Mouse (Mus musculus): Measurements from ENCODE around the gene Dffb.

DNA sequence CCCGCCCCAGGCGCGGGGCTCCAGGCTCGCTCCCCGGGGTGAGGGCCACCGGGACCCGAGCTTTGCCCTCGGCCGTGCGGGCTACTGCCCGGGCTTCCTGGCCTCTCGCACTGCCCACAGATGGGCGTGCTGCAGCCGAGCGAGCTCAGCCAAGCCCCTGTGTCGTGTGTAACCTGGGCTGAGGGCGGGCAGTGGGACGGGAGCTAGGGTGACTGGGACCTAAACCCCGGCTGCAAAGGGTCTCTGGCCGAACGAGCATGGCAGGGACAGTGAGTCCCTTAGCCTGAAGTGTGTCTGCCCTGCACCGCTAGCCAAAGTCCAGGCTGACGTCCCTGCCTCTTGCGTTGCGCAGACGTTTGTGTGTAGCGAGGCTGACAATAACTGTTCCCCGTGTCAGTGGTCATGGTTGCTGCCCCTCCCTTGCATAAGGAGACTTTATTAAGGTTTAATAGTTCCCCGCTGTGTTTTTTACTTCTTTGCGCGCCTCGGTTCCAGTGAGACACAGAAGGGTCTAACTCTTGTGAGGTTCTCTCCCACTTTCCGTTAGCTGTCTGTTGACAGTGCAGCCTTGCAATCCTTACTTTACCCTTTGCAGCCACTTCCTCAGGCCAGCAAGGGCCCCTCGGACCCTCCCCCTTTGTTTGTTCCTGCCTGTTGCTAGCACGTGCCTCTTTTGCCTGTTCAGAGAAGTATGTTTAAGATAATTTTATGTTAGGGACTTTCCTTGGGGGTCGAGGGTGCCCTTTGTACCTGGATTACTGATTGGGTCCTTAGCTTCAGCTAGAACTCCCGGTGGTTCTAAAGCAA is 17.3 kb downstream of the Dffb start:
- TF ChIP-seq CTCF (IDR thresholded peaks at IDR 0.05; ENCODE audit: extremely low read depth, insufficient read depth, insufficient read length, insufficient replicate concordance) (no peak), POLR2A (IDR thresholded peaks at IDR 0.05; ENCODE audit: low read depth, low read length) (no peak)

Measured in spleen, adult 2 months (tissue).